16 mouse cellular contexts compared by ENCODE assay signal in genomic region chr9:59278694-59279093, GRCm38 (mm10).
"Had no signal": no experiment of that assay in that cellular context is flagged by ENCODE, and none has a peak within 500 bp of the region (broad histone marks: within the 10 kb centered on the region; RNA-seq: fewer than 3 reads in every experiment).

No protein-coding gene starts in this region.

- H3K4me1 ChIP-seq: neural tube, embryonic 12.5 days had no signal

- H3K4me3 ChIP-seq: neural tube, embryonic 12.5 days; neural tube, embryonic 13.5 days; stomach, embryonic 15.5 days had no signal

- H3K9ac ChIP-seq: neural tube, embryonic 12.5 days; neural tube, embryonic 13.5 days; stomach, embryonic 15.5 days had no signal

- H3K27ac ChIP-seq: neural tube, embryonic 12.5 days; neural tube, embryonic 13.5 days; stomach, embryonic 15.5 days; stomach, postnatal 0 days had no signal

- DNase-seq: retina, postnatal 1 day; right cerebral cortex, adult 18-20 months; right cerebral cortex, postnatal 14 days; right cerebral cortex, postnatal 25 days; right cerebral cortex, postnatal 4 days; spleen, adult 18-20 months; thymus, adult 18-20 months; thymus, adult 2 months; thymus, postnatal 14 days; thymus, postnatal 25 days; thymus, postnatal 36 days; thymus, postnatal 4 days had no signal

- H3K27me3 ChIP-seq: neural tube, embryonic 12.5 days; neural tube, embryonic 13.5 days; stomach, embryonic 15.5 days had no signal

- H3K36me3 ChIP-seq: neural tube, embryonic 12.5 days; neural tube, embryonic 13.5 days; stomach, embryonic 15.5 days had no signal

- H3K4me2 ChIP-seq: neural tube, embryonic 12.5 days; neural tube, embryonic 13.5 days; stomach, embryonic 15.5 days had no signal

- H3K9me3 ChIP-seq: neural tube, embryonic 12.5 days; neural tube, embryonic 13.5 days; stomach, embryonic 15.5 days had no signal
